Mouse (Mus musculus): ENCODE results near the gene Hoxc9. TPM values are rescaled to one million over a fixed set of nuclear protein-coding genes. Genes with fewer than 3 reads are reported as not detected.

Gene Hoxc9
- polyA plus RNA-seq, 1 experiment from 2014 or later = not detected

GRCm38 (mm10) chr15:102945185-102946077 lies 30.8 kb upstream of the Hoxc9 start:
- Histone ChIP-seq H3K27me3 (peaks cover 100% of the 10 kb centered on the region), H3K9ac (replicated peaks) (no peak overlapping the region)
- 8% methylated on average over 22 of the region's 22 CpGs for WGBS

GRCm38 (mm10) chr15:102947276-102947675 lies 29.0 kb upstream of the Hoxc9 start:
- 2% methylated on average over 9 of the region's 9 CpGs for WGBS
- Histone ChIP-seq H3K9me3 (no peaks in the 10 kb centered on the region), H3K9ac (replicated peaks) (no peak overlapping the region), H3K27ac (no peak overlapping the region), H3K4me3 (replicated peaks) (no peak overlapping the region), H3K27me3 (peaks cover 100% of the 10 kb centered on the region), H3K4me2 (replicated peaks) (no peak overlapping the region), H3K36me3 (no peaks in the 10 kb centered on the region), H3K4me1 (replicated peaks) (0 out of 2 replicates have a peak, but pooled peaks cover 4% of the 10 kb centered on the region)
- ATAC-seq = no peak

More at GRCm38 (mm10) chr15:102945185-102946077, 30.8 kb upstream of the Hoxc9 start:
- Histone ChIP-seq H3K9me3 (no peaks in the 10 kb centered on the region), H3K4me2 (replicated peaks) (no peak overlapping the region), H3K27ac (no peak overlapping the region), H3K4me3 (replicated peaks) (no peak overlapping the region), H3K4me1 (replicated peaks) (0 out of 2 replicates have a peak, but pooled peaks cover 4% of the 10 kb centered on the region), H3K36me3 (no peaks in the 10 kb centered on the region)
- no peak for ATAC-seq

GRCm38 (mm10) chr15:102948842-102949241 lies 27.4 kb upstream of the Hoxc9 start:
- Histone ChIP-seq H3K36me3 (no peaks in the 10 kb centered on the region), H3K27ac (no peak overlapping the region), H3K9me3 (no peaks in the 10 kb centered on the region), H3K4me2 (replicated peaks) (no peak overlapping the region), H3K9ac (replicated peaks) (no peak overlapping the region), H3K4me1 (replicated peaks) (no peaks in the 10 kb centered on the region), H3K4me3 (replicated peaks) (no peak overlapping the region), H3K27me3 (peaks cover 100% of the 10 kb centered on the region)
- WGBS = 5% methylated on average over 2 of the region's 2 CpGs
- no peak for ATAC-seq

- Histone ChIP-seq H3K36me3 (no peaks in the 10 kb centered on the region), H3K27ac (no peak overlapping the region), H3K9me3 (no peaks in the 10 kb centered on the region), H3K4me2 (replicated peaks) (no peak overlapping the region), H3K4me3 (replicated peaks) (no peak overlapping the region), H3K9ac (replicated peaks) (no peak overlapping the region), H3K4me1 (replicated peaks) (no peaks in the 10 kb centered on the region), H3K27me3 (peaks cover 100% of the 10 kb centered on the region)
- ATAC-seq = no peak
- 2% methylated on average over 20 of the region's 20 CpGs for WGBS
Measured at GRCm38 (mm10) chr15:102949696-102950095, 26.5 kb upstream of the Hoxc9 start.

GRCm38 (mm10) chr15:102950877-102951276 lies 25.4 kb upstream of the Hoxc9 start:
- H3K4me2 ChIP-seq (replicated peaks) = no peak overlapping the region
- H3K27me3 ChIP-seq = peaks cover 100% of the 10 kb centered on the region
- 12% methylated on average over 2 of the region's 2 CpGs for WGBS
- H3K9me3 ChIP-seq = no peaks in the 10 kb centered on the region
- no peak overlapping the region for H3K4me3 ChIP-seq (replicated peaks)
- H3K36me3 ChIP-seq = no peaks in the 10 kb centered on the region
- no peak overlapping the region for H3K9ac ChIP-seq (replicated peaks)
- ATAC-seq = no peak
- H3K27ac ChIP-seq = no peak overlapping the region
- no peaks in the 10 kb centered on the region for H3K4me1 ChIP-seq (replicated peaks)

GRCm38 (mm10) chr15:102953561-102953960 lies 22.7 kb upstream of the Hoxc9 start:
- Histone ChIP-seq H3K9me3 (no peaks in the 10 kb centered on the region), H3K36me3 (no peaks in the 10 kb centered on the region), H3K4me3 (replicated peaks) (no peak overlapping the region), H3K4me2 (replicated peaks) (no peak overlapping the region), H3K9ac (replicated peaks) (no peak overlapping the region), H3K27me3 (peaks cover 100% of the 10 kb centered on the region), H3K27ac (no peak overlapping the region), H3K4me1 (replicated peaks) (no peaks in the 10 kb centered on the region)
- 3% methylated on average over 6 of the region's 6 CpGs for WGBS
- no peak for ATAC-seq

GRCm38 (mm10) chr15:102954192-102955006 lies 21.8 kb upstream of the Hoxc9 start, which contains the start of gene Hoxc11:
Gene Hoxc11, plus strand, starts transcription at chr15:102954427.
- Histone ChIP-seq H3K4me2 (replicated peaks) (no peak within 1 kb of the TSS), H3K27me3 (peaks cover 99% of the 10 kb centered on the region), H3K36me3 (no peaks in the 10 kb centered on the region), H3K4me3 (replicated peaks) (no peak within 1 kb of the TSS), H3K9ac (replicated peaks) (no peak within 1 kb of the TSS), H3K4me1 (replicated peaks) (no peaks in the 10 kb centered on the region), H3K9me3 (no peaks in the 10 kb centered on the region), H3K27ac (no peak within 1 kb of the TSS)
- ATAC-seq = no peak
- under 1% methylated on average over 56 of the region's 57 CpGs for WGBS

- peaks cover 99% of the 10 kb centered on the region for H3K27me3 ChIP-seq
- no peak overlapping the region for H3K9ac ChIP-seq (replicated peaks)
- ATAC-seq = no peak
- no peak overlapping the region for H3K27ac ChIP-seq
- H3K4me1 ChIP-seq (replicated peaks) = no peaks in the 10 kb centered on the region
- H3K4me3 ChIP-seq (replicated peaks) = no peak overlapping the region
- 0% methylated on average over 28 of the region's 28 CpGs for WGBS
- H3K36me3 ChIP-seq = no peaks in the 10 kb centered on the region
- no peak overlapping the region for H3K4me2 ChIP-seq (replicated peaks)
- no peaks in the 10 kb centered on the region for H3K9me3 ChIP-seq
Measured at GRCm38 (mm10) chr15:102955007-102955382, 21.2 kb upstream of the Hoxc9 start.

GRCm38 (mm10) chr15:102955833-102956640 lies 20.2 kb upstream of the Hoxc9 start:
- H3K27ac ChIP-seq = no peak overlapping the region
- no peaks in the 10 kb centered on the region for H3K9me3 ChIP-seq
- peaks cover 99% of the 10 kb centered on the region for H3K27me3 ChIP-seq
- no peak overlapping the region for H3K4me3 ChIP-seq (replicated peaks)
- no peak for ATAC-seq
- H3K9ac ChIP-seq (replicated peaks) = no peak overlapping the region
- H3K4me2 ChIP-seq (replicated peaks) = no peak overlapping the region
- H3K4me1 ChIP-seq (replicated peaks) = no peaks in the 10 kb centered on the region
- no peaks in the 10 kb centered on the region for H3K36me3 ChIP-seq
- 1% methylated on average over 40 of the region's 40 CpGs for WGBS

GRCm38 (mm10) chr15:102956906-102957305 lies 19.3 kb upstream of the Hoxc9 start:
- no peak overlapping the region for H3K4me2 ChIP-seq (replicated peaks)
- H3K4me1 ChIP-seq (replicated peaks) = no peaks in the 10 kb centered on the region
- H3K9me3 ChIP-seq = no peaks in the 10 kb centered on the region
- no peak overlapping the region for H3K9ac ChIP-seq (replicated peaks)
- no peak for ATAC-seq
- no peaks in the 10 kb centered on the region for H3K36me3 ChIP-seq
- H3K27ac ChIP-seq = no peak overlapping the region
- peaks cover 99% of the 10 kb centered on the region for H3K27me3 ChIP-seq
- 1% methylated on average over 12 of the region's 12 CpGs for WGBS
- no peak overlapping the region for H3K4me3 ChIP-seq (replicated peaks)

- H3K27me3 ChIP-seq = peaks cover 98% of the 10 kb centered on the region
- no peaks in the 10 kb centered on the region for H3K4me1 ChIP-seq (replicated peaks)
- no peak overlapping the region for H3K4me2 ChIP-seq (replicated peaks)
- no peak overlapping the region for H3K27ac ChIP-seq
- no peak for ATAC-seq
- no peaks in the 10 kb centered on the region for H3K9me3 ChIP-seq
- H3K9ac ChIP-seq (replicated peaks) = no peak overlapping the region
- no peaks in the 10 kb centered on the region for H3K36me3 ChIP-seq
- H3K4me3 ChIP-seq (replicated peaks) = no peak overlapping the region
- 0% methylated on average over 13 of the region's 13 CpGs for WGBS
Measured at GRCm38 (mm10) chr15:102959663-102960191, 16.5 kb upstream of the Hoxc9 start.
